Mouse (Mus musculus): ENCODE measurements around the gene Galnt9. TPM values are rescaled to one million over a fixed set of nuclear protein-coding genes. Genes with fewer than 3 reads are reported as not detected.

Gene Galnt9
- not detected for polyA plus RNA-seq (2014; fragmentation: Illumina TruSeq; extraction: RNeasy Lipid Tissue Mini Kit (QIAGEN cat#74804); ENCODE audit: low read depth, low replicate concordance)

DNA sequence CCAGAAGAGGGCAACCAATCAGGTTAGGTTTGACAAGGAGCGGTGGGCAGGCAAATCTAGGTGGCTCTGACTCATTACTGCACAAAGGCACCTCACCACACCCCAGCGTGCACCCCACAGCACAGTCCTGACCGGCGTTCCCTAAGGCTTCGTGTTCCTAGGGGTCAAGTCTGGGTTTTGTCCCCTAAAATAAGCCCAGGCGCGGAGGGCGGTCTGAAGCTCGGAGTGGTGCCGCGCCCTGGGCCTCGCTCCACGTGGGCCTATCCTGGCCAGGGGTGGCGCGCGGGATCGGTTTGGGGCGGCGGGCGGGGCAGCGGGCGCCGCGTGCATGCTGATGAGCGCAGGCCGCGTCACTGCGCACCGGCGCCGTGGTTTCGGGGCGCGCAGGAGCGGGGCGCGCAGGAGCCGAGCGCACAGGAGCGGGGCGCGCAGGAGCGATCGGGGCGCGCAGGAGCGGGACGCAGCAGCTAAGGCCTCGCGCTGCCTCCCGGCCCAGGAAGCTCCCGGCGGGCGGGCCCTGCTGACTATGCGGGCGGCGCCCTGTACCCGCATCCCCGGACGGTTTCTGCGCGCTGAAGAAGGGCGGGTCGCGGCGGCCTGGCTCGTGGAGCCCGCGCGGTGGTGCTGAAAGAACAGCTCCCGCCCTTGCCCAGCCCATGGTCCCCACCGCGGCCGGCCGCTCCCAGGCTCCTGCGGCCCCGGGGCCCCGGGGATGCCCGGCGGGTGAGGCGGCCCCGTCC lies at the start of gene Galnt9:
Galnt9 (plus strand) TSS at position 405 of the 740 bp plus-strand sequence.

GRCm38 (mm10) chr5:110652719-110653648 lies 108.8 kb downstream of the Galnt9 start, which contains the start of the genes Noc4l and Ddx51:
TSS of gene Noc4l (minus strand) at chr5:110653417.
TSS of gene Ddx51 (plus strand) at chr5:110653451.

Other genes starting within 250 kb of the Galnt9 start
- not detected for gene P2rx2, start 201.1 kb upstream of the Galnt9 start, polyA plus RNA-seq (2014; fragmentation: Illumina TruSeq; extraction: RNeasy Lipid Tissue Mini Kit (QIAGEN cat#74804); ENCODE audit: low read depth, low replicate concordance)
- not detected for gene Lrcol1, start 199.6 kb upstream of the Galnt9 start, polyA plus RNA-seq (2014; fragmentation: Illumina TruSeq; extraction: RNeasy Lipid Tissue Mini Kit (QIAGEN cat#74804); ENCODE audit: low read depth, low replicate concordance)
- 2.6 TPM for gene Fbrsl1, start 95.9 kb upstream of the Galnt9 start, polyA plus RNA-seq (2014; fragmentation: Illumina TruSeq; extraction: RNeasy Lipid Tissue Mini Kit (QIAGEN cat#74804); ENCODE audit: low read depth, low replicate concordance)
- 1.3 TPM for gene Noc4l, start 109.1 kb downstream of the Galnt9 start, polyA plus RNA-seq (2014; fragmentation: Illumina TruSeq; extraction: RNeasy Lipid Tissue Mini Kit (QIAGEN cat#74804); ENCODE audit: low read depth, low replicate concordance)
- gene Ddx51, start 109.1 kb downstream of the Galnt9 start, polyA plus RNA-seq (2014; fragmentation: Illumina TruSeq; extraction: RNeasy Lipid Tissue Mini Kit (QIAGEN cat#74804); ENCODE audit: low read depth, low replicate concordance): 2.1 TPM
- 5.4 TPM for gene Ep400, start 226.4 kb downstream of the Galnt9 start, polyA plus RNA-seq (2014; fragmentation: Illumina TruSeq; extraction: RNeasy Lipid Tissue Mini Kit (QIAGEN cat#74804); ENCODE audit: low read depth, low replicate concordance)
- gene Pus1, start 236.3 kb downstream of the Galnt9 start, polyA plus RNA-seq (2014; fragmentation: Illumina TruSeq; extraction: RNeasy Lipid Tissue Mini Kit (QIAGEN cat#74804); ENCODE audit: low read depth, low replicate concordance): 0.34 TPM